Mouse (Mus musculus) heart, adult 2 months (tissue): ENCODE measurements around the gene Ankrd53.

Experiments used
- CTCF ChIP-seq: fragments of 200-600 bp; IDR thresholded peaks from 2 replicates; pipeline ENCODE4 v1.8.1; 2022; ENCODE audit warnings: antibody characterized with exemption, mild to moderate bottlenecking, moderate library complexity
- EP300 ChIP-seq: fragments of 200-500 bp; IDR thresholded peaks from 2 replicates; pipeline ENCODE4 v1.6.1; 2011; ENCODE audit warnings: low read depth, low read length, control low read depth; ENCODE audit not compliant: insufficient read depth

DNA sequence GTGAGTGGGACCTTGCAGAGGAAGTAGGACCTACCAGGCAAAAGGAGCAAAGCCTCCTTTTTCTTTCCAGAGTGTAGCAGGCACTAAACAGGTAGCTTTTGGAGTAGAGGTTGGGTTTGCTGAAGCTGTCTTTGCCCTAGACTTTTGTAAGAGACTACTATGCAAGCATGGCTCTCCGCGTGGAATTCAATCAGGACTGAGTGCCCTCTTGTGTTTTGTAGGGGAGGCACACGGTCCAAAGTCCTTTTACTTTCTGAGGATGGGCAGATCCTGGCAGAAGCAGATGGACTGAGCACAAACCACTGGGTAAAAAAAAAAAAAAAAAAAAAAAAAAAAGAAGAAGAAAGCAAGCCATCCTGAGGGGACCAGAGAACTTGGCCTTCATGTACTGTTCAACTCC lies 34.2 kb downstream of the Ankrd53 start:
- TF ChIP-seq EP300 (no peak), CTCF (no peak)
